Mouse (Mus musculus) lung, embryonic 14.5 days (tissue): ENCODE results near the gene Rab4b. TPM values are rescaled to one million over a fixed set of nuclear protein-coding genes. Genes with fewer than 3 reads are reported as not detected.

Experiments used
- ATAC-seq: fragments of 200-750 bp; cut with Nextera tagmentation; 2 replicates; pipeline ENCODE4 v1.8.0; 2017; ENCODE audit warnings: mild to moderate bottlenecking, moderate TSS enrichment, moderate library complexity; ENCODE audit not compliant: insufficient read depth
- DNase-seq: peaks from one replicate; pipeline ENCODE4 v3.0.0-alpha.2; 2015
- H3K27ac ChIP-seq: fragments of 300-500 bp; sonication (generic); 2 replicates; pipeline ENCODE4 v1.5.1; 2014; ENCODE audit warnings: low read depth, mild to moderate bottlenecking, moderate library complexity
- H3K27me3 ChIP-seq: fragments of 300-500 bp; sonication (generic); 2 replicates; pipeline ENCODE4 v1.6.1; 2014; ENCODE audit warnings: low read length, control low read depth; ENCODE audit not compliant: insufficient read depth
- H3K36me3 ChIP-seq: fragments of 300-500 bp; sonication (generic); 2 replicates; pipeline ENCODE4 v1.6.1; 2014; ENCODE audit warnings: control low read depth; ENCODE audit not compliant: insufficient read depth
- H3K4me1 ChIP-seq: fragments of 300-500 bp; sonication (generic); 2 replicates; pipeline ENCODE4 v1.6.1; 2014; ENCODE audit warnings: antibody characterized with exemption, control low read depth; ENCODE audit not compliant: insufficient read depth
- H3K4me2 ChIP-seq: fragments of 300-500 bp; sonication (generic); 2 replicates; pipeline ENCODE4 v1.6.1; 2014; ENCODE audit warnings: mild to moderate bottlenecking
- H3K4me3 ChIP-seq: fragments of 300-500 bp; sonication (generic); 2 replicates; pipeline ENCODE4 v1.5.1; 2014; ENCODE audit warnings: low read depth, low read length
- H3K9ac ChIP-seq: fragments of 300-500 bp; sonication (generic); 2 replicates; pipeline ENCODE4 v1.6.1; 2014
- H3K9me3 ChIP-seq: fragments of 300-500 bp; sonication (generic); 2 replicates; pipeline ENCODE4 v1.6.1; 2016; ENCODE audit warnings: low read depth, low read length, control low read depth
- CTCF ChIP-seq: IDR thresholded peaks from 2 replicates; pipeline ENCODE4 v1.5.1; 2016; ENCODE audit warnings: antibody characterized with exemption, low read depth
- WGBS: fragments of 180-500 bp; shearing (Covaris S2); extraction: QIAGEN DNeasy Blood & Tissue Kit; methylation state at CpG from one replicate; pipeline ENCODE4 v1.1.7; 2014; 5-methylcytosine and 5-hydroxymethylcytosine counted together
- polyA plus RNA-seq: library from polyadenylated mRNA; unstranded; fragments of >200 nt; fragmentation: Nextera tagmentation; extraction: Ambion mirVana; gene quantifications from 2 replicates; pipeline ENCODE4 v1.2.1, GENCODE M21; 2014

Gene Rab4b
- 59.4 and 62.1 TPM in 2 replicates for polyA plus RNA-seq

GRCm38 (mm10) chr7:27178324-27179216 lies at the start of gene Rab4b:
Gene Rab4b, minus strand, starts transcription at chr7:27178896.
- peaks cover 9% of the 10 kb centered on the region for H3K4me1 ChIP-seq
- WGBS = under 1% methylated on average over 53 of the region's 53 CpGs
- H3K4me3 ChIP-seq = peak within 1 kb of the TSS; percentile 61
- H3K9me3 ChIP-seq = no peaks in the 10 kb centered on the region
- H3K4me2 ChIP-seq = peak within 1 kb of the TSS; percentile 67
- ATAC-seq = peak; percentile 97
- H3K27me3 ChIP-seq = no peaks in the 10 kb centered on the region
- TF ChIP-seq CTCF = peak; percentile 75
- peak; percentile 99 for DNase-seq
- H3K9ac ChIP-seq = peak within 1 kb of the TSS; percentile 48
- peak within 1 kb of the TSS; percentile 92 for H3K27ac ChIP-seq
- H3K36me3 ChIP-seq = peaks cover 27% of the 10 kb centered on the region; the same call in 1 of the 2 replicates

GRCm38 (mm10) chr7:27228281-27228821 lies 49.7 kb upstream of the Rab4b start, which contains the start of gene Itpkc:
Gene Itpkc, minus strand, starts transcription at chr7:27228661.
- Histone ChIP-seq H3K27me3 (no peaks in the 10 kb centered on the region), H3K27ac (peak within 1 kb of the TSS; percentile 91), H3K4me3 (peak within 1 kb of the TSS; percentile 76), H3K9ac (peak within 1 kb of the TSS; percentile 76), H3K9me3 (no peaks in the 10 kb centered on the region), H3K4me2 (peak within 1 kb of the TSS; percentile 76), H3K4me1 (peaks cover 17% of the 10 kb centered on the region; the same call in 1 of the 2 replicates), H3K36me3 (no peaks in the 10 kb centered on the region)
- TF ChIP-seq CTCF = peak; percentile 23; the same call in 1 of the 2 replicates
- WGBS = under 1% methylated on average over 48 of the region's 49 CpGs
- ATAC-seq = peak; percentile 81
- peak; percentile 98 for DNase-seq

- peak overlapping the region; percentile 76 for H3K4me2 ChIP-seq
- ATAC-seq = peak; percentile 1; the same call in 1 of the 2 replicates
- peak overlapping the region; percentile 76 for H3K9ac ChIP-seq
- H3K27ac ChIP-seq = peak overlapping the region; percentile 91; the same call in 1 of the 2 replicates
- peak overlapping the region; percentile 76 for H3K4me3 ChIP-seq
- no peak for TF ChIP-seq CTCF
- H3K9me3 ChIP-seq = no peaks in the 10 kb centered on the region
- peak; percentile 24 for DNase-seq
- H3K4me1 ChIP-seq = peaks cover 17% of the 10 kb centered on the region; the same call in 1 of the 2 replicates
- under 1% methylated on average over 10 of the region's 10 CpGs for WGBS
- no peaks in the 10 kb centered on the region for H3K27me3 ChIP-seq
- 0 out of 2 replicates have a peak, but pooled peaks cover 1% of the 10 kb centered on the region for H3K36me3 ChIP-seq
These were observed 49.0 kb upstream of the Rab4b start for GRCm38 (mm10) chr7:27227676-27228075.

- no peak for ATAC-seq
- 26% methylated on average over 9 of the region's 9 CpGs for WGBS
- Histone ChIP-seq H3K27ac (no peak overlapping the region), H3K9ac (peak overlapping the region; percentile 76), H3K36me3 (0 out of 2 replicates have a peak, but pooled peaks cover 5% of the 10 kb centered on the region), H3K4me1 (peaks cover 17% of the 10 kb centered on the region; the same call in 1 of the 2 replicates), H3K4me3 (peak overlapping the region; percentile 76), H3K27me3 (no peaks in the 10 kb centered on the region), H3K4me2 (peak overlapping the region; percentile 76), H3K9me3 (no peaks in the 10 kb centered on the region)
- no peak for TF ChIP-seq CTCF
- no peak for DNase-seq
These were observed 48.6 kb upstream of the Rab4b start for GRCm38 (mm10) chr7:27227276-27227675.

GRCm38 (mm10) chr7:27224877-27225575 lies 46.3 kb upstream of the Rab4b start:
- H3K9ac ChIP-seq = peak overlapping the region; percentile 36
- no peak for TF ChIP-seq CTCF
- peak overlapping the region; percentile 76; the same call in 1 of the 2 replicates for H3K4me2 ChIP-seq
- H3K4me3 ChIP-seq = no peak overlapping the region
- no peak overlapping the region for H3K27ac ChIP-seq
- no peaks in the 10 kb centered on the region for H3K27me3 ChIP-seq
- 60% methylated on average over 11 of the region's 11 CpGs for WGBS
- H3K36me3 ChIP-seq = 0 out of 2 replicates have a peak, but pooled peaks cover 11% of the 10 kb centered on the region
- ATAC-seq (no peak), DNase-seq (no peak)
- no peaks in the 10 kb centered on the region for H3K9me3 ChIP-seq
- peaks cover 17% of the 10 kb centered on the region; the same call in 1 of the 2 replicates for H3K4me1 ChIP-seq

- Histone ChIP-seq H3K4me2 (no peak overlapping the region), H3K9ac (no peak overlapping the region), H3K4me3 (no peak overlapping the region), H3K27me3 (no peaks in the 10 kb centered on the region), H3K9me3 (no peaks in the 10 kb centered on the region), H3K36me3 (peaks cover 28% of the 10 kb centered on the region; the same call in 1 of the 2 replicates), H3K4me1 (peaks cover 17% of the 10 kb centered on the region; the same call in 1 of the 2 replicates), H3K27ac (no peak overlapping the region)
- WGBS = 73% methylated on average over 1 of the region's 1 CpGs
- no peak for TF ChIP-seq CTCF
- no peak for DNase-seq
- no peak for ATAC-seq
These were observed 43.8 kb upstream of the Rab4b start for GRCm38 (mm10) chr7:27222538-27222937.
